In the genomic region with DNA sequence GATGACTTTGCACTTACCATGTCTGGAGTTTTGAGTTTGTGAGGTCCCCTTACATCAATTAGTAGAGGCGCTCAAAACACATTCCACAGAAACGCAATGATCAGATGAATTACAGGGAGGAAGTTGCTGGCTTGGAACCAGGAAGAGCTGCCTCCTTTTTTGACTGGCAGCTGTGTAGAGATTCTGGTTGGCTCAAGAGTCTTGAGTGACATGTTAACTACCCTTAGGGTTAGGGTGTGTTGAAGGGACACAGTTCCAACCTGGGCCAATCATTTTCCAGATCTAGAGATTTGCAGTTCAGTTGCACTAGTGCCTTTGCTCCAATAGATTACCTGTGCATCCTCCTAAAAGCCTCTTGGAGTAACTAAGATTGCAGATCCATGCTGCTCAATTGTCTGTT, we compare ENCODE assay signal across 15 mouse cellular contexts. TPM values are rescaled to one million over a fixed set of nuclear protein-coding genes. Genes with fewer than 3 reads are reported as not detected.
"Had no signal": no experiment of that assay in that cellular context is flagged by ENCODE, and none has a peak within 500 bp of the region (broad histone marks: within the 10 kb centered on the region; RNA-seq: fewer than 3 reads in every experiment).

No protein-coding gene starts in this region.

RNA-seq across cellular contexts. Expression of a gene that starts 5.4 kb away (rescaled TPM):
- total RNA-seq: monocyte, adult 5-6 weeks; neutrophil, adult 5-6 weeks had no signal
- polyA plus RNA-seq: kidney, postnatal 0 days; large intestine, adult 2 months; limb, embryonic 10.5 days; limb, embryonic 13.5 days; liver, embryonic 12.5 days; liver, embryonic 15.5 days; lung, embryonic 15.5 days; midbrain, embryonic 10.5 days; midbrain, embryonic 13.5 days; midbrain, embryonic 16.5 days; neural tube, embryonic 13.5 days; stomach, embryonic 15.5 days; thymus, postnatal 0 days had no signal

RNA-seq across cellular contexts. Expression of a gene that starts 51.9 kb away (rescaled TPM):
- total RNA-seq: monocyte, adult 5-6 weeks; neutrophil, adult 5-6 weeks had no signal
- polyA plus RNA-seq: large intestine, adult 2 months; liver, embryonic 12.5 days had no signal
